Mouse (Mus musculus): ENCODE data around the gene Zbtb20.

Gene Zbtb20

DNA sequence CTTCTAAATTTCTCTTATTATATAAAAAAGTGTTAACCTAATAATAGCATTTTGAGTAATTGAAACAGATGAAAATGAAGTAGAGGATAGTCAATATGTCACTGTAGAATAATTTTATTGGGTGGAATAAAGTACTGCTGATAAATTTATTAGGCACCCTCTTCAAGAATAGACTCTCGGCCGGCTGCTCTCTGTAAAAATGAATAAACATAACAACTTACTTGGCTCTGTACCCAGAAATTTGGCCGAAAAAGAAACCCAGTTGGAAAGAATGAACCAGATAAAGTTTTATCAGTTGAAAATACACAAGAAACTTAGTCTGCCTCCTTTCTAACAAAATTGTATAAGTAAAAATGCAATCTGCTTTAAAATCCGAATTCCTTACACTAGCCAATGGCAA, 527.2 kb downstream of the Zbtb20 start:
- DNase-seq = no peak

DNA sequence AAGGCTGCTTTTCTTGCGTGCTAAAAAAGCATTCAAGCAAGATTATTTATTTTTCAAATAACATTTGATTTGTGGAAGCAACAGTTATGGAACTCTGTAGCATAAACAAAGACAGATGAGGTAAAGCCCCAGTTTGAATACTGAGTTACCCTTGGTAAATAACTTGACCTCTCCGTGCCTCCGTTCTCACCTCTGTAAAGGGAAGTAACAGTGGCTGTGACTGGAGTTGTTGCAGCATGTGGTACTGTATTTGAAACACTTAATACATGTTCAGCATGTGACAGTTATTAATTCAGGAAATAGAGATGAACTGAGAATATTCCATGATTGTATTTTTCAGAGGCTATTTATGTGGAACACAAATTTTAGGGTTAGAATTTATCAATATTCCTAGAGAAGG, 529.4 kb downstream of the Zbtb20 start:
- DNase-seq = no peak

DNA sequence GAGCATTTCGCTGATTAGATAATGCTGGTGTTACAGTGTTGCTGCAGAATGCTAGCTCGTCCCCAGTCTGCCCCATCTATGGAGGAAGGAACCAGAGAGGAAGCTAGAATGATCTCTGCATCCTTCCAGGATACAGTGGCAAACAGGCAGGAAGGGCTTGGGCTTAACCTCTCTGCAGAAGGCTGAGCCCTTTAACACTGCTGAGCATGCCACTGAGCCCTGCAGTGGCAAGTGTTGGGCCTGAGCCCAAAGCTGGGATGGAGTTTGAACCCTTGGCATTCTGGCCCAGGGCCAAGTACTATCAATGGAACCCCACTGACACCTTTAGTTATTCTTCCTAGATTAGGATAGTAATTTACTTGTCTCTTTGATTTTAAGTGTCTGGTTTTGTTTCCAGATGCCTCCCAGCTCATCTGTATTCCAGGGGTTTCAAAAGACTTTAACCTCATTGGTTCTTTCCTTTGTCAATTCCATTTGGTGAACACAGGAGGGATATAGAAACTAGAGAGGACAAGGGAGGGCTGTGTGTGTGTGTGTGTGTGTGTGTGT, 532.0 kb downstream of the Zbtb20 start:
- DNase-seq = peak; percentile 60 to 79

DNA sequence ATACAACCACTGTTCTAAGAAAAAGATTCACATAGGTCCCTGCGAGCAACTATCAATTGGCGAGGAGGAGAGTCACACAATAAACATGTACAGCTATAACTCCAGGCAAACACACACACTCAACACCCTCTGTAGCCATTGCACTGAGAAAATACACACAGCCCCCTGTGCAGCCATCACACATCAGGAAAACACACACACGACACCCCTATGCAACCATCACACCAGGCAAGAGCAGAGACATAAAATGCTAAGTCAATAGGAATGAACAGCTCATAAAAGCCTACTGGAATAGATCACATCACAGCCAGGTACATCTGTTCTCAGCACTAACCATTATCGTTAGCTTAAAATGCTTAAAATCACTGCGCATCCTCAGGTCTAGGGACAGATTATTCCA, 532.9 kb downstream of the Zbtb20 start:
- no peak for DNase-seq

DNA sequence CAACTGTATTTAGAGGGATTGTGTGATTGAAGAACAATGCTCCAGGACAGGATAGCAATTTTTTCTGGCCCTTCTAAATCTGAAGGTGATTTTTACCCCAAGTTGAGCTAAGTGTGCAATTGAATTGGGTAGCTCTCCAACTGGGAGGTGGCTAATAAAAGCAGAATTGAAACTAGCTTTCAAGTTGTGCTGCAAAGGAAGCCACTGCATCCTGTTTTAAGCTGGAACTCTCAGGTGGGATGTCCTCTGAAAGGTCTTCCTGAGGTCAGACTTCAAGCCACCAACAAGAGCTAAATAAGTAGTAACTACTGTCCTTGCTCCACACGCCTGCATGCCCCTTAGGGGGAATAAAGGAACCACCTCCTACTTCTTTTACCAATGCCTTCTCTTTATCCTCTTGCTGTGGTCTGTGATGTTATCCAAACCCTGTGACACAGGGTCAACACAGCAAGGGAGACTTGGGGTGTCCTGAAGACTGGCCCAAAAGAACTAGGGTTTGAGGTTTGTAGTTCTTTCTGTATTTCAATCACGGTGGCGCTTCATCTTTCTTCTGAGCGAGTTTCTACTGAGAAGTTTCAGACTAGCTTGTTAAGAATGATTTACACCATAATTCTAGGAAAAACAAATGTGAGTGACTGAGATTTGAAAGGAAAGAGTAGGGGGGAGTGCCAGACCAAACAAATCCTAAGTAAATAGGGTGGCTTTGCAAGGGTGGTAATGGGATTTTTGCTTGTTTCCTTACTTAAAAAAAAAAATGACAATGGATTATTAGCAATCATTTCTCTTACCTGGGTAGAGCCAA, 533.6 kb downstream of the Zbtb20 start:
- DNase-seq = peak in 1 of 2 experiments; percentile 30

DNA sequence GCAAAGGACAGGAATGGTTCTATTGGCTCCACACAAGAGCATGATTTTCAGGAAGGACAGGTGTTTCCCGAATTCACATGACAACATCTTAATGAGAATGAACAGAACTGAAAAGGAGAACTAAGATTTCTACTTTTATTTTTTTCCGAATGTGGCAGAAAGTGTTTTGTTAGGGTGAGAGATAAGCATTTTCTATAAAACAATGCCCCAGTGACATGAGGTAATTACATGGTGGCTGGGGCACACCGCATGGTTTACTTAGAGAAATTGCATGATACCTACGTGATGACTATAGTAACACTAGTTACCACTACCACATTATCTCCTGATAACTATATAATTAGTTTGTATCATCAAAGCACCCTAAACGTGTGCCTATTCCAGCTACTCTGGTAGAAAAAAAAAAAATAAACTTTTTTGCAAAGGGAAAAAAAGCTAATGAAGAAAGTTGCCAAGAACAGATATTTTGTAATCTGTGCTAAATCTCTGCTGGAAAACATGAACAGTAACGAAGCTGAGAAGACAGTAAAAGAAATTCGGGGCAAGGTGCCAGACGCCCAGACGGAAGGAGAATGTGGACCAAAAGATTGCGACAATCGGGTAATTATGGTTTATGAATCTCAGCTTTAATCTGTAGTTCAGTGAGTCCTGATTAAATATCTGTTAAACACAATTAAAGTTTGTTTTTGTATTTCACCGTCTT, 534.4 kb downstream of the Zbtb20 start:
- no peak for DNase-seq

DNA sequence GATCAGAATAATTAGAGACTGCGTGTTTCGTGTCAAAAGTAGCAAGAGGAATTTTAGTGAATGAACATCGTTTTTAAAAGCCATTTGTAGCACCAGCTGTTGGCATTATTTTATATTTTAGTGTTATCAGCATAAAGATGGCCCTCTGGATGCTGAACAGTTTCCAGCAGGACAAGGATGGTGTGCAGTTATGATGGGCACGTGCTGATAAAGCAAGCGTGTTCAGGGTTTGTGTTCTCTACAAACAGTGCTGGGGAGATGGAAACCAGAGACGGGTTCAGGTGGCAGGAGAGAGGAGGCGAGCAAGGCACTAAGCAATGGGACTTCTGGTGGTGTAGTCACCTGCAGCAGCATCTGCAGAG, 534.9 kb downstream of the Zbtb20 start:
- DNase-seq = no peak

DNA sequence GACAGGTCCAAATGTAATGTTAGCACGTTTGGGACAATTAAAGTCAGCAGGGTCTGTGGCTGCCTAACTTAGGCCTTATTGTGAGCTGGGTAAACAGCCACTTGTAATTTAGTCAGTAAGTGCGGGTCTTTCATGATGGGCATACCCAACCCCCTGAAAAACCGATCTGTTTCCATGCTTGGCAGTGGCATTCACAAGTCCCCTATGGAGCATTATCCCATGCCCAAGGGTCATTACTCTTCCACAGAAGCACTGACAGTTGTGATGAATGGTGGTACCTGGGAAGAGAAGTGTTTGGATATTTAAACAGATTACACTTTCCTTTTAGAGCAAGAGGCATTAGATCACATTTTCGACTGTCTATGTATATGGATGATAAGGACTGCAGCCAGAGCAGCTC, 540.2 kb downstream of the Zbtb20 start:
- no peak for DNase-seq

DNA sequence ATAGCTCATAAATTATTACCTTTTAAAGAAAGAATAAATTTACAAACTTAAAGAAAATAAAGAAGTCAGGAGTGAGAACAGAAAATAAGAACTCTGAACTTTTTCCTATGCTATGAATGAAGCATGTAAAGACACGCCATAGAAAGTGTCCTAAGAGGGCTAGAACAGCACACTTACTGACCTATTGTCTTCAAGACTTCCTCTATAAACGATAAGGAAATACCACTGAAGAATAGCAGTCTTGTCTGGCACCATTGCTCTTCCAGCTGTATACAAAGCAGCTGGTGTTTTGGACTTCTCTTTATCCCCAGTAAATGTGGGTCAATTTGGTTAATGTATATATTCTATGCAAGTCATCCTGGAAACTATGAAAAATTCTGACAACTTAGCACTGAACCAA, 544.2 kb downstream of the Zbtb20 start:
- no peak for DNase-seq

DNA sequence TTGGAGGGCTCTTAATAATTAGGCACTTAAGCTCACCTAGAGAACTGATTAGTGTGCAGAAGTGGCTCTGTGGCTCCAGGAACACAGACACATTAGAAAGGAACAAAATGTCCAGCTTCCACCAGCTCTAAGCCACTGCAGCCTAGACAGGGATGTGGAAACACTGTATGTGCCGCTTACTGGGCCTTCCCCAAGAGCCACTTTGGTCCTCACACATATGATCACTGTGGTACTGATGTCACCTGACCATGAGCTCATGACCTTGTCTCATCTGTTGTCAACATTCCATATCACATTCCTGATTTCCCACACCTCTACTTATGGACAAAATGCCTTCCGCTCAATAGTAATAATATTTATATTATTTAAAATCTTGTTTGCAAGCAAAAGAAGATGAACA, 553.3 kb downstream of the Zbtb20 start:
- DNase-seq = no peak

DNA sequence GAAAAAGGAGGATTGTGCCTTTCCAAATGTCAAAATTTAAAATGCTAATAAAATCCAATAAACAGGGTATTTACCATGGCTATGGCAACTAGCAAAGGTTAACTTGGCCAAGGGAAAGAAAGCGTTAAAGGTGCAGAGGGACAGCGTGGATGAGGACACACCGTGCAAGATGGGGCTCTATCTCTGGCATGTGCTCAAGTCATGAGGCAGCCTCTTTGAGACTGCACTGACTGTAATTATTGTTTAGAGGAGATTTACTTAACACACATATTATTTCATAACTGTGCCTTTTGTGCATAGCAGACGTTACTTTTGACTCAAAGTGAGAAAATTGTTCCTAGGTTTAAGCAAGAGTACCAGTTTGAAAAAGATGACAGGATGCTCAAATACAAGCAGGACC, 554.3 kb downstream of the Zbtb20 start:
- DNase-seq = no peak

DNA sequence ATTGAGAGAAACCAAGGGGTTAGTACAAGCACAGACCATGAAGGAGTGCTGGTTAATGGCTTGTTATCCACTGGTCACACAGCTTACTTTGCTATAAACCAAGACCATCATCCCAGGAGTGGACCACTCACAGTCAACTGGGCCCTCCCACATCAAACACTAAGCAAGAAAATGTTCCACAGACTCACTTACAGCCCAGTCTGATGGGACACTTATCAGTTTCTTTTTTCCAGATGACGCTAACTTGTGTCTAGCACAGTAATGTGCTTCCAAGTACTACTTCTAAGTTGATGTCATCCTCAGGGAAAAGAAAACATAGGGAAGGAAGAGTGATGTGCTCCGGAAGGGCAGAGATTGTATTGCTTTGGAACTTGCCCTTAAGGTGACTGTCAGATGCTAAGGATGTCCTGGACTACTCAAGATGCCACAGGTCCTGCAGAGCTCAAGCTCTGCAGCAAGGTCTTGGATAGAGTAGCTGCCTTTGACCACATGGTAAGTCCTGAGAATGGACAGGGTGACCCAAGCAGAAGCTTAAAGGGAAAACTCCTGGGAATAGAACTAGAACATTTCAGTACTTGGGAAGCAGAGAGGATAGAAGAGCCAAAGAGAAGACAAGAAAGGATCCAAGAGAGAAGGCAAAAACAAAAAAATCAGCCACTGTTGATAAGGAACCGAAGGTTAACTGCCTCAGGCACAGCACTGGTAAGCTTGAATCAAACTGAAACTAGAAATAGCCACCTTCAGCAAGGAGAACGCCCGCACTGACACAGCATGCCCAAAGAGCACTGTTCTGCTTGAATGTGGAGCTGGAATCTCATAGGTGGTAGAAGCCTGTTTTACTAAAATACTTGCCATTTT, 556.1 kb downstream of the Zbtb20 start:
- DNase-seq = peak; percentile 29 to 42

DNA sequence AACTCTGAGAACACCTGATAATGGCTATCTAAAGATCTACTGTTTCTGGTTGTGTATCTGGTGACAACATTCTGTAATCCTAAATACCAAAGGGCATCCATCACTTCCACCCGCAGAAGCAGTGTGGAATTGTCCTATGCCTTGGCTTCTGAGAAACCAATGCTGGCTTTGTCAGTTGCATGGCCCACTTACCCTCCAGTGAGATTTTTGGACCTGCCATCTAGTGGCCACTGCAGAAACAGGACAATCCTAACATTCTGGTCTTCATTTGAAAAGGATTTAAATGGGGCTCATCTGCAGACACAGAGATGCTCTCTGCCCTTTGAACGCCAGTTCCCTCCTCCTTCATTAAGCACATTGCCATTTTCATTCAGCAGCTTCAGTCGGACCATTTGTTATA, 559.3 kb downstream of the Zbtb20 start:
- peak in 1 of 2 experiments; percentile 36 for DNase-seq

DNA sequence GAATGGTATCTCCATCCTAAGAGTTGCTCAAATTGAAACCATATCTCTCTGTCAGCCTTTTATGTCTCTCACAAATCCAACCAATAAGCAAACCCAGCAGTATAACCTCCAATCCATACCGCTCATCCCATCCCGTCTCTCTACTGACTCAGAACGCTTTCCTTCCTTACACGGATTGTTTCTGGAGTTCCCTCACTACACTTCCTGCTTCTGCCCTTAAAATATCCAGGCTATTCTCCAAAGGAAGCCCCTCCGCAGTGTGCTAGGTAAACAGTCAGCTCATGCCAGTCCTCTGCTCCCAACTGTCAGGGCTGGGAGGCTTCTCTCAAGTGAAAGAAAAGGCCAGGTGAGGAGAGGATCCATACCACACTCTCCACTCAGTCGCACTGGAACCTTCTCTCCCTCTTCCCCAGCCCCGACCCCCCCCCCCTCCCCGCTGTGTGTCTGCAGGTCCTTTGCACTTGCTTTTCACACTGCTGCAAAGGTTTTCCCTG, 563.2 kb downstream of the Zbtb20 start:
- DNase-seq = no peak

DNA sequence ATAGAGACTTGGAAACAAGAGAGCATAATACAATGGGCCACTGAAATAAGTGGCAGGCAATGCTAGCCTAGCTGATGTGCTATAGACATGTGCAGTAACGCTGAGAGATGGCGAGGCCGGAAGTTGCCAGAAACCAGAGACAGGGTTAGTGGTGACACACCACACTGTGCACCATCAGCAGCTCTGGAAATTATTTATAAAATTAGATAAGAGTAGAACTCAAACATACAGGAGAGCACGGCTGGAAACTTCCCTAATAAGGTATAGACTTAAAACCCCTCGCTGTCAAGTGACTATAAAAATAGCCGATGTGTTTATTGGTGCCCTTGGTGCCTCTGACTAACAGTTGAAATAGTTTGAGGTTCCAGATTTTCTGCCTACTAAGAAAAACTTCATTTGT, 565.7 kb downstream of the Zbtb20 start:
- no peak for DNase-seq

DNA sequence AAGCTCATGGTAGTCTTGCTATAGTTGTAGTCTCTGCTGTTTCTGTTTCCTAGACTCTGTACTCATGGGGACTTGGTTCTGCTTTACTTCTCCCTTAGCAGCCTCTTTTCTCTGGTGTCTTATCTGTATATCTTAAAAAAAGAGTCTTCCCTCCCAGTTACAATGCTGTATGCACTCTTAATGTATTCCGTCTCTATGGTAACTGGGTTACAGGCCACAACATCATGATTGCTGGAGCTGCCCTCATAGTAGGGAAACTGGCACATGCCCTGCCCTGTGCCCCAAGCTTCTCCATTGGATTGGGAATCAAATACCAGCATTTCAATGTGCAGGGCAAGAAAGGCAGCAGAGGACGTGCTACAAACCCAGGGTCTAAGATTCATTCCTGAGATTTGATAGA, 567.4 kb downstream of the Zbtb20 start:
- no peak for DNase-seq

DNA sequence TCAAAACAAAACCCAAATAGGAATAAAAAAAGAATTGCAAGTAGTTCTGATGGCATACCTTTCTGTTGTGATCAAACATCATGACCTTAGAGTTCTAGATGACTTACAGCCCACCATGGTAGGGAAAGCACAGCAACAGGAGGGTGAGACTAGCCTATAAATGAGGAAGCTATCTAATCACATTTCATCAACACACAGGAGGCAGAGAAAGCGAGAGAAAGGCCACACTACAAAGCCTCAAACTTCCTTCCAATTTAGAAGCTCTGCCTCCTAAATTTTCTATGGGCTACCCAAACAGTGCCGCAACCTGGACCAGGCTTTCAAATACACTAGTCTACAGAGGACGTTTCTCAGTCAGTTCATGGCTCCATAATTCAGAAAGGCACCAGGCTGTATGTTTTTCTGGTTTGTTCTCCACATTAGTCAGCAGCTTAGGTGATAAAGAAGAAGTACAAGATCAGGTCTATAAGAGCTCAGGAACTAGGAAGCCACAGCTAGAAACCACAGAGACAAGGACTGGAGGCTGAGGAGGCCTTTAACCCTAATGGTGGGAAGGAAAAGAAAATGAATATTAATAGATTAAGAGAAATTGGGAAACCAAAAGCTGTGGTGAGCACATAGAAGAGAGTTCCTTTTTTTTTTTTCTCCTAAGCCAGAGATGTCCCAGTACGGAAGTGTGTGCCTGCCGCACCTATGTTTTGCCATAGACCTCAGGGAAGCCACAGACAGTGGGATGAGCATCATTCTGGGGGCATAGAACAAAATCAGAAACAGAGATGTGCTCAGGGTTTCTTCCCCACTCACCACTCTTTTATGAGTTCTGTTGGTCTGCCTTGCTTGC, 572.7 kb downstream of the Zbtb20 start:
- DNase-seq = no peak

DNA sequence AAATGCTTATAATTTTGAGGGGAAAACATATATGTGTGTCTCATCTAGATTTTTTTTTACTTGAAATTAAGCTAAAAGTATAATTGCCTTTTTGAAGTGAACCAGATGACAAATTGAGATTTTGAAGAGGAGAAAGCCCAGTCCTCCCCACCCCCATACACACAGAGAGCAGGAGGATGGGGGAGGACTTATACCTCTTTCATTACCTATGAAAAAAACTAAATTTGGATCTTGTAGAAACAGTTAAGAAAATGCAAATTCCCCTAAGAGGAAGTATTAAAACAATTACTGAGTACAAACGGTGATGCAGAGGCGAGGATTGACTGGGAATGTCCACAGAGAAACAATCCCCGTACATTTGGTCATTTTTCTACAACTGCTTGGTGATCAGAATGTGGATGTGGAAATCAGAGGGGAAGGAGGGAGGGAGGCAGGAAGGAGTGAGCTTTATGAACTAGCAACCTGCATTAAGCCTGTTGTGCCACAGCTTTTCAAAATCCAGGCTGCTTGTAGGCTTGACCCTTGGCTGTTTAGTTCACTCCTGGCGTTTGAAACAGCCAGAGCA, 578.8 kb downstream of the Zbtb20 start:
- no peak for DNase-seq

DNA sequence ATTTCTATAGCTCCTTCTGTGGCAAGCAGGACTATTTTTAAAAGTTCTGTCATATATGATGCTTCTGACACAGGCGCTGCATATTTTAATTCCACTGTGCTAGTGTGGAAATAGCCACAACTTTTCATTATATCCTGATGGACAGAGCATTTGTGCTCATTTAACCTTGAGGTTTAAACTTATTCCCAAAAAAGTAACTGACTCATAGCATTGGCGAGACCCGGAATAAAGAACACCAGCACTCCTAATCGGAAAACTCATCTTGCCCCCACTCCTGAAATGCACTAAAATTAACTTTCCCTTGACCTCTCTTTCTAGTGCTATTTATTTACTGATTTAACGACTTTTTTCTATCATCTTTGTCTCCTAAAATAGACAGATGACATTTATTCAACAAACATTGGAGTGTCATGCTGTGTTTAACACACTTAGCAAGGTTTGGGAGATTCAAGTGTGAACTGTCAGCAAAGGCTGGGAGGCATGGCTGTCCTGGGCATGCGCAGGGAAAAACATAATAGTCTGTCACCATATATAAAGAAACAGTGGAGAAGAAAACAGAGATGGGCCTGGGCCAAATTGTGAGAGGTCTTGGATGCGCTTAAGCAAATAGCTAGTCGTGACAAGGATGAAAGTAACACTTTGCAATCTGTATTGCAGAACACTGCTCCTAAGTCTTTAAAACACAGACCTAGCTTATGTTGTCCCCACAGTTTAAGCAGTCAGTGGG, 580.9 kb downstream of the Zbtb20 start:
- DNase-seq = no peak

DNA sequence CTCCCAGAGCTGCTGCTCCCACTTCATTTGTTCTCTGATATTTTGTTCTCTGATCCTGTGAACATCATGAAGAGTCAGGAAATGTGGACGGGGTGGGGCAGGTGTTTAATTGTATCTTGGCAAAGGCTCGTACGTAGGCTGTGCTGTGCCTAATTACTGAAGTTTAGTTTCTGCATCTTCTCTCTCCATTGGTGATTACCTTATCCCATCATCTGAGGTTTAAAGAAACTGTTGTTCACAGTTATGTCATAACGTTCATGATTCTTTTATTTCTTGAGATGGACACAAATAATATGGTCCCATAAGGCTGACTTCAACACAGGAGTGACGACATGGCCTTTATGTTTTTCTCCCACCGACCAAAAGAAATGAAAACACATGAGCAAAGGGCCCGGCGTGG, 582.1 kb downstream of the Zbtb20 start:
- DNase-seq = no peak

DNA sequence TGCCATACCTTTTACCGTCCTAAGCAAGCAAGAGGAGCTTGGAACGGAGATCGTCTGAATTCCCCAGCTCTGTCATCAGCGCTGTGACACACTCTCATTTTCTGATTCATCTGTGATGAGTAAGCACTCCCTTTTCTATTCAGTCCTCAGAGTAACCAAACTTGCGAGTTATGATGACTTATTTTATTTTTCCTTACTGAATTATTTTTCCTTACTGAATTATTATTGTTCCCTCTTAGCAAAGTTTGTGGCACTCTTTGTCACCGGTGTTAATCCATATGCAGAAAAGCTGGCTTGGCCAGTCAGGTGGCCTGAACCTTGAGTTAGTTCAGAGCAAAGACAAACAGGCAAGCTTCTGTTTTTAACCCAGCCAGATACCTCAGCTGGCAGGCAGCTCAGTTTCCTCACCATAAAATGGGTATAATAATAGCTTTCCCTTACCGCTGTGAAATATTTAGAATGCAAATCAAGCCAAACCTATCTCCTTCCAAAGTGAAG, 583.1 kb downstream of the Zbtb20 start:
- DNase-seq = no peak

Measured in kidney, adult 8-10 months (tissue).